Mouse (Mus musculus) olfactory bulb, adult 2 months (tissue): ENCODE results near the gene Nppc. TPM values are rescaled to one million over a fixed set of nuclear protein-coding genes. Genes with fewer than 3 reads are reported as not detected.
A peak's percentile ranks its signal among the peaks of the same experiment; 100 is the strongest.

ENCODE experiments used
- H3K27ac ChIP-seq: fragments of 200-500 bp; 2 replicates; pipeline ENCODE4 v1.5.1; 2012; ENCODE audit warnings: low read depth, low read length; ENCODE audit not compliant: insufficient read depth
- H3K4me1 ChIP-seq: fragments of 200-500 bp; 2 replicates; pipeline ENCODE4 v1.6.1; 2012; ENCODE audit warnings: low read length; ENCODE audit not compliant: control insufficient read depth, insufficient read depth
- H3K4me3 ChIP-seq: fragments of 200-500 bp; 2 replicates; pipeline ENCODE4 v1.5.1; 2012; ENCODE audit warnings: mild to moderate bottlenecking, low read depth, low read length, moderate library complexity; ENCODE audit not compliant: insufficient read depth
- CTCF ChIP-seq: fragments of 200-500 bp; IDR thresholded peaks from 2 replicates; pipeline ENCODE4 v1.5.1; 2012; ENCODE audit warnings: low read depth, mild to moderate bottlenecking, low read length, moderate library complexity; ENCODE audit not compliant: insufficient read depth
- POLR2A ChIP-seq: fragments of 200-500 bp; IDR thresholded peaks from 2 replicates; pipeline ENCODE4 v1.6.1; 2012; ENCODE audit warnings: mild to moderate bottlenecking, low read depth, low read length, moderate library complexity; ENCODE audit not compliant: insufficient read depth
- WGBS: fragments of 180-500 bp; shearing (Covaris S2); methylation state at CpG from one replicate; pipeline ENCODE4 v1.1.7; 2018; 5-methylcytosine and 5-hydroxymethylcytosine counted together
- polyA plus RNA-seq: library from polyadenylated mRNA; stranded (reverse); fragments of >200 nt; gene quantifications from 2 replicates; pipeline ENCODE4 v1.2.4, GENCODE M21; 2012; ENCODE audit warnings: low replicate concordance; ENCODE audit not compliant: missing spikeins, insufficient read depth, insufficient read length

The Nppc gene
- polyA plus RNA-seq, 1 experiment: not detected

DNA sequence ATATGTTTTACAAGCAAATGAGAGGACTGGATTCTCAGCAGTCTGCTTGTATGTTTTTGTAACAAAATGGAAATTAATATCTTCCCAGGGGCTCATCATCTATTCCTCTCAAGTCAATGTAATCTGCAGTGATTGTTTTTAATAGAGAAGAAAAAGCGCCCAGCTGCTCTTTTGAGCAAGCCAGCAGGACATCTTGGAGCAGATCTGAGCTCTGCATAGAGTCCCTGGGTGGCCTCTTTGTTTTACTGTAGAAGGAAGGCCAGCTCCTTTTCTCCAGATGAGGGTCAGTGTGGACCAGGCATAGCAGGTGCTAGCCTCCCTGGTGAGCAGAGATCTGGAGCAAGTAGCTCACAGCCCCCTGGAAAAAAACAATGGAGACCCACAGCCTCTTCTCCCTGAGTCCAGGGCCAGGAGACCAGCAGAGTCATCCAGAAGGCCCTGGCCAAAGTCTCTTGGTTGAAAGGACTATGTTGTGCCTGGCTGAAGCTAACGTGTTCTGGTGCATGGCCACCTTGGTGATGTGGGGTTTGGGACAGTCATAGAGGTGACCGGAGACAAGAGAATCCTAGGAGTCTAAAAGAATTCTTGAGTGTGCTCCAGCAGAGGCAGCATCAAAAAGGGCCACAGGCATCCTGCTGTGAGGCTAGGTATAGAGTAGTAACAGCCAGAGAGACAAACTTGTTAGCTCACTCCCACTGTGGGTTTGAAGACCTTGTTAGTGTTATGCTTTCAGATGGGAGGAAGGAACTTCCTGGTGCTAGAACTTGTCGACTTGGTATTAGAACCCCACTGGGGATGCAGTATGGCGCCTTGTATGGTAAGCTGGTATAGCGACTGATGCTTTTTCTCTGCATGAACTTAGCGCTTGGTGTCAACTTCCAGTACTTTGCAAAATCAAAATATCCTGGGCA lies 36.3 kb downstream of the Nppc start:
- Histone ChIP-seq H3K27ac (peak overlapping the region; percentile 9; the same call in 1 of the 2 replicates), H3K4me3 (no peak overlapping the region), H3K4me1 (peaks cover 16% of the 10 kb centered on the region)
- WGBS: 52% methylated on average over 7 of the region's 7 CpGs
- TF ChIP-seq CTCF (no peak), POLR2A (no peak)

- TF ChIP-seq CTCF (no peak), POLR2A (no peak)
- no peak overlapping the region for H3K4me3 ChIP-seq
- 39% methylated on average over 3 of the region's 3 CpGs for WGBS
- H3K27ac ChIP-seq: peak overlapping the region; percentile 92
- peaks cover 16% of the 10 kb centered on the region for H3K4me1 ChIP-seq
Observed at GRCm38 (mm10) chr1:86633434-86633833, 36.9 kb downstream of the Nppc start.

DNA sequence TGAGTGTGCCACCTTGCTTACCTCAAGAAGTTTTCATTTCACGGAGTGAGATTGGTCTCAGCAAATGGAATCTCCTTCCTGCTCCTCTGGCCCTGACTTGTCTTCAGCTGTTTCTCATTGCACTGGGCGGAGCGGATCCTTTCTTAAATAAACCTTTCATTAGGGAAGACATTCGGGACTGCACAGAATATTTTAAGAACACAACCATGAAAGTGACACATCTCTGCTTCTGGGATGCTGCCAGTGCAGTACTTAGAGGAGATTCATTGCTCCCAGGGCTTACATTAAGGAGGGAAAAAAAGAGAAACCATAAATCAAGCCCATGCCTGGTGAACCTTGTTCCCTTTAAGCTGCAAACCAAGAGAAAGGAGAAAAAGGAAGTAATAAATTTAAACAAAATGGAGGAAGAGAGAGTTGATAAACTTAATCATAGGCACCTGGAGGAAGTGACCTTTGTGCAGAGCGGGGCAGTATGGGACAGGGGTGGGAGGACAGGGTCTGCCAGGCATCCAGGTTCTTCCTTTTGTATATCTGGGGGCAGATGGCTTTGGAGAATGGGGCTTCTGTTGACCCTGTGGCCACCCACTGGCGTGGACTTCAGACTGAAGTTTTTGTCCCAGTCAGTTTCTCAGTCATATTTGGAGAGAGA lies 37.5 kb downstream of the Nppc start:
- Histone ChIP-seq H3K27ac (peak overlapping the region; percentile 92), H3K4me1 (peaks cover 16% of the 10 kb centered on the region), H3K4me3 (no peak overlapping the region)
- WGBS: 51% methylated on average over 6 of the region's 6 CpGs
- TF ChIP-seq CTCF: no peak
- TF ChIP-seq POLR2A: no peak

DNA sequence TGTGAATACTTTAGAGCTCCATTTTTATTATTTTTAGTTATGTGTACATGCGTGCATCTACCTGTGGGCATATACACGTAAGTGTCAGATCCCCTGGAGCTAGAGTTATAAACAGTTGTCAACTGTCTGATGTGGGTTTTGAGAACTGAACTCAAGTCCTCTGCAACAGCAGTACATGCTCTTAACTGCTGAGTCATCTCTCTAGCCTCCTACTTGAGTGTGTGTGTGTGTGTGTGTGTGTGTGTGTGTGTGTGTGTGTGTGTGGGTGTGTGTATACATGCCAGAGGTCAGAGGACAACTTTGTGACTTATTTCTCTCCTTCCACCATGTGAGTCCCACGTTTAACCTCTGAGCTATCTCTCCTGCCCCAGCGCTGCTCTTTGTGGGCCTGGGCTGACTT lies 39.8 kb downstream of the Nppc start:
- TF ChIP-seq CTCF (no peak), POLR2A (no peak)
- H3K4me3 ChIP-seq: no peak overlapping the region

DNA sequence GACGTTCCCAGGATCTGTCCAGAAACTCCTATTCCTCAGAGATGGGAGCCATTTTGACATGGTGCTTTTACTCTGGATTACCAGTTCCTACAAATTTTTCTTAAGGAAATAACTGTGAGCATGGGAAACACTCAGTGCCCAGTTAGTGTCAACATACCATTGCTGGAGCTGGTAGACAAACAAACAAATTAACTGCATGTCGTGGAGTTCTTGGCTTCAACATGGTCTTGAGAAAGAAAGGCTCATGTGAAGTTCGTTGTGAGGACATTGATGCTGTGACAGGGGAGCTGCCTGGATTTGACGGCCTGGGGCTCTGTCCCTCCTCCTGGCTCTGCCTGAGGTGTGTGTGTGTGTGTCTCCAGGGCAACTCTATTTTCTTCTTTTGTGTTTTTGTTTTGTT lies 40.4 kb downstream of the Nppc start:
- peaks cover 16% of the 10 kb centered on the region for H3K4me1 ChIP-seq
- 59% methylated on average over 4 of the region's 4 CpGs for WGBS
- TF ChIP-seq POLR2A (no peak), CTCF (no peak)
- no peak overlapping the region for H3K27ac ChIP-seq
- H3K4me3 ChIP-seq: no peak overlapping the region

More for the DNA sequence above, 39.8 kb downstream of the Nppc start:
- peaks cover 16% of the 10 kb centered on the region for H3K4me1 ChIP-seq
- WGBS: 90% methylated on average over 4 of the region's 4 CpGs
- no peak overlapping the region for H3K27ac ChIP-seq

DNA sequence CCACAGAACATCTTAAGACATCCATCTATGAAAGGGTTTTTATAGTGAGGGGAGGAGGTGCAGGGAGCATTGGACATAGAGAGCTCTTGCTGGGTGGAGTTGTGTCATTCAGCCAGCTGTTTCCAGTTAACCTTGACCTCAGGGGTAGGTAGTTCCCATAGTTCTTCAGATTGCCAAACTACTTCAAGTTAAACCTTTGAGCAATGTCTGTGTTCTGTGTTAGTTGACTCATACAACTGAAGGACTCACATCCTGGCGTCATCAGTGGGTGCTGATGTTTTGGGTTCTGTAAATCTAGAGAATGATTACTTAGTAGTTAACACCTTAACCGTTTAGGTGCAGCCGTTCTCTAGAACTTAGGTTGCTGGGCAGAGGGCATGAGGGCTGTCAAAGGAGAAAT lies 42.1 kb downstream of the Nppc start:
- H3K4me3 ChIP-seq: no peak overlapping the region
- 85% methylated on average over 3 of the region's 3 CpGs for WGBS
- TF ChIP-seq CTCF (no peak), POLR2A (no peak)
- H3K4me1 ChIP-seq: peaks cover 16% of the 10 kb centered on the region
- no peak overlapping the region for H3K27ac ChIP-seq

- WGBS: 61% methylated on average over 16 of the region's 16 CpGs
- Histone ChIP-seq H3K4me3 (no peak overlapping the region), H3K4me1 (peaks cover 4% of the 10 kb centered on the region), H3K27ac (peak overlapping the region; percentile 56)
- TF ChIP-seq CTCF (no peak), POLR2A (no peak)
Observed at GRCm38 (mm10) chr1:86623001-86624000, 47.1 kb downstream of the Nppc start.

DNA sequence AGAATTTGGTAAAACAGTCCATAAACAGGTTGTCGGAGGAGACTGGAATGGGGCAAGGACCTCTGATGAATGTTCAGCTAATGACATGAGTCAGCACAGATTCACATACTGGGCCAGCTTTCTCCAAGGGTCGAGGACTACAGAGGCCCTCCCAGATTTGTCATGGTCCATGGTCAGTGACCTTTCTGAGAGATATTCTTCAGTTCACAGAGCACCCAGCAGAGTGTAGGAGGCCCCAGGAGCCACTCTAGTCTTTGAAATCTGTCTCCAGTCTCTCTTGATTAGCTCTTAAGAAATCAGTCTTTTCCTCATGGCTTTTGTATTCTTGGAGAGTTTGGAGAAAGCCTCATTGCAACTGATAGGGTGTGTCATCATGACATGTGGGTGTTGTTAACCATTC lies 48.1 kb downstream of the Nppc start:
- no peak for TF ChIP-seq CTCF
- no peak for TF ChIP-seq POLR2A
- Histone ChIP-seq H3K27ac (no peak overlapping the region), H3K4me3 (no peak overlapping the region), H3K4me1 (peaks cover 4% of the 10 kb centered on the region)
- WGBS: 79% methylated on average over 2 of the region's 2 CpGs
